Mouse (Mus musculus) c-Kit-positive CD71-positive TER-119-negative erythroid progenitor cells, embryonic 14.5 days (primary cell): ENCODE measurements around the gene Gm11236.
"Not testable (repeated sequence)": the region's sequence is repeated elsewhere in the genome, so short reads cannot be mapped to it uniquely, and the experiment has no call there.

Experiments used
- DNase-seq: peaks from one replicate; pipeline ENCODE4 v3.0.0-alpha.2; 2013; ENCODE audit warnings: low read depth

The Gm11236 gene

DNA sequence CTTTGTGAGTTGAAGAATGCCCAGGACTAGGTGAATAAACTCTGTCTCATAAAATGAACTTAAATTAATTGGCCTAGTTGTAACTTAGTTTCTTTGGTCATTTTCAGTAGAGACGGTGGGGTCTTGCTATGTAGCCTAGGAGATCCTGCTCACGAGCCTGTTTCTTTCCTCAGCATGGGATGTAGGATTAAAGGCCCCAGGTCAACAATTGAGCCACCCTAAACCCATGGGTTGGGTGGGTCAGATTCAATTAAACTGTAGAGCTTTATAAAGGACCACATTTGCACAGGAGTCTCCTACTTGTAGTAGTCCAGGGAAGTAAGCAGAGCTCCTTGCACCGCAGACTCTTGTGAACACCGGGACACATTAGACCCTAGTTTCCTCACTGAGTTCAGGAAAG lies at the start of gene Gm11236:
Gene Gm11236, plus strand, starts transcription at position 301 of the 400 bp plus-strand sequence.
- not testable (repeated sequence) for DNase-seq

DNA sequence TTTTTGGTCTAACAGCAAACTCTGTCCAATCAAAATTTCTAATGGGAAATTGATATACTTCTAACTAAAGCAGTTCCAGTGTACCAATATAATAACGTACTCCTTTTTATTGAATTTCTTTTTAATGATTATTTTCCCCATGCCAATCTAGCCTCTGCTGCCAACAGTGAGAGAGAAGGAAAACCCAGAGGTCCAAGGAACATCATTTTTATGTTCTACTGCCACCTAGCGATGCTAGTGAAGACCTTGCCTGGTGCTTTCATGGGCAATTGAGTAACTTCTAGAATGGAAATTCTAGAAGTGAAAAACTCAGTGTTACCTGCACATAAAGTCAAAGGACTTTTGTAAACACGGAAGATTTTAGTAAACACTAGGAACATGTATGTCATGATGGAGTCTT lies 38.7 kb upstream of the Gm11236 start:
- no peak for DNase-seq

- not testable (repeated sequence) for DNase-seq
Measured at GRCm38 (mm10) chr4:73607581-73607980, 30.3 kb upstream of the Gm11236 start, which contains the start of gene Gm11238. Gm11238 (plus strand) TSS chr4:73607881.

DNA sequence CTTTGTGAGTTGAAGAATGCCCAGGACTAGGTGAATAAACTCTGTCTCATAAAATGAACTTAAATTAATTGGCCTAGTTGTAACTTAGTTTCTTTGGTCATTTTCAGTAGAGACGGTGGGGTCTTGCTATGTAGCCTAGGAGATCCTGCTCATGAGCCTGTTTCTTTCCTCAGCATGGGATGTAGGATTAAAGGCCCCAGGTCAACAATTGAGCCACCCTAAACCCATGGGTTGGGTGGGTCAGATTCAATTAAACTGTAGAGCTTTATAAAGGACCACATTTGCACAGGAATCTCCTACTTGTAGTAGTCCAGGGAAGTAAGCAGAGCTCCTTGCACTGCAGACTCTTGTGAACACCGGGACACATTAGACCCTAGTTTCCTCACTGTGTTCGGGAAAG lies 15.2 kb upstream of the Gm11236 start, which contains the start of gene Gm11237:
Gene Gm11237, plus strand, starts transcription at position 301 of the 400 bp plus-strand sequence.
- DNase-seq = not testable (repeated sequence)

DNA sequence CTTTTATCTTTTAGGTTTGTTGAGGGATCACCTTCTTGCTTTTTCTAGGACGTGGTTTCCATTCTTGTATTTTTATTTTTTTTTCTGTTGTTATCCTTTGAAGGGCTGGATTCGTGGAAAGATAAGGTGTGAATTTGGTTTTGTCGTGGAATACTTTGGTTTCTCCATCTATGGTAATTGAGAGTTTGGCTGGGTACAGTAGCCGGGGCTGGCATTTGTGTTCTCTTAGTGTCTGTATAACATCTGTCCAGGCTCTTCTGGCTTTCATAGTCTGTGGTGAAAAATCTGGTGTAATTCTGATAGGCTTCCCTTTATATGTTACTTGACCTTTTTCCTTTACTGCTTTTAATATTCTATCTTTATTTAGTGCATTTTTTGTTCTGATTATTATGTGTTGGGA lies 23.9 kb downstream of the Gm11236 start:
- not testable (repeated sequence) for DNase-seq

- DNase-seq = not testable (repeated sequence)
Measured at GRCm38 (mm10) chr4:73668054-73668453, 30.1 kb downstream of the Gm11236 start, which contains the start of gene Gm11239. Gm11239 (plus strand) TSS chr4:73668354.

DNA sequence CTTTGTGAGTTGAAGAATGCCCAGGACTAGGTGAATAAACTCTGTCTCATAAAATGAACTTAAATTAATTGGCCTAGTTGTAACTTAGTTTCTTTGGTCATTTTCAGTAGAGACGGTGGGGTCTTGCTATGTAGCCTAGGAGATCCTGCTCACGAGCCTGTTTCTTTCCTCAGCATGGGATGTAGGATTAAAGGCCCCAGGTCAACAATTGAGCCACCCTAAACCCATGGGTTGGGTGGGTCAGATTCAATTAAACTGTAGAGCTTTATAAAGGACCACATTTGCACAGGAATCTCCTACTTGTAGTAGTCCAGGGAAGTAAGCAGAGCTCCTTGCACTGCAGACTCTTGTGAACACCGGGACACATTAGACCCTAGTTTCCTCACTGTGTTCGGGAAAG lies 45.3 kb downstream of the Gm11236 start, which contains the start of gene Gm428:
Gene Gm428, plus strand, starts transcription at position 301 of the 400 bp plus-strand sequence.
- not testable (repeated sequence) for DNase-seq
